Mouse (Mus musculus) erythroid progenitor cell, adult 5-6 weeks (primary cell): ENCODE results near the gene Pikfyve. TPM values are rescaled to one million over a fixed set of nuclear protein-coding genes. Genes with fewer than 3 reads are reported as not detected.

Experiments used
- ATAC-seq: replicated peaks from 2 replicates; pipeline ENCODE4 v1.8.0; 2016; ENCODE audit warnings: moderate number of reproducible peaks, mild to moderate bottlenecking, moderate TSS enrichment, inconsistent platforms; ENCODE audit not compliant: poor library complexity, low FRiP score, severe bottlenecking
- total RNA-seq, 2 experiments: library from RNA; stranded (forward) in 1 of 2; stranded (reverse) in 1 of 2; fragments of 150-400 nt in 1 of 2; fragments of 186-747, 209-891 nt in 1 of 2; gene quantifications; 2 replicates each; pipeline versions ENCODE4 v1.2.3 to v1.2.4; 2015 to 2017; ENCODE audit warnings: low replicate concordance in 2 of 2

Pikfyve gene
- total RNA-seq (2015; ENCODE audit: low replicate concordance) = 14.1 and 29.8 TPM in 2 replicates
- 9.5 and 39.4 TPM in 2 replicates for total RNA-seq (2017; ENCODE audit: low replicate concordance)

GRCm38 (mm10) chr1:65186287-65187073 lies at the start of gene Pikfyve, which contains the start of gene Idh1:
Pikfyve (plus strand) TSS chr1:65186683.
Idh1 (minus strand) TSS chr1:65186500.
- peak; percentile 99 for ATAC-seq

GRCm38 (mm10) chr1:65137560-65137959 lies 48.9 kb upstream of the Pikfyve start:
- no peak for ATAC-seq

DNA sequence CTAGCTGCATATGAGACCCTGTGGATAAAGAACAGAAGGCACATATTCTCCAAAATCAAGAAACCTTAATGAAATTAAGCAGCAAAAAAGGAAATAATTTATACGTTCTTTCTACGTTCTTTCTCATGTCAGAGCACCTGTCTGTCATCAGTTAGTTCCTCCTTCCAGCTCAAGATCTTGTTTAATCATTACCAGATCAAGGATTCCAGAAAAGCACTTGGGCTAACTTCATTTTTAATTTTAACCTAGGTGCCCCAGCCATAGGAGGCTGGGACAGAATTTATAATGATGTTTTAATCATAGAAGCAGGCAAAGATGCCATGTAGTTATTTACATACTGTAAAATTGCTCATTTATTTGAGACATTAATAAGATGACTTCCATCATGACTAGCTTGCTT lies 41.7 kb upstream of the Pikfyve start:
- no peak for ATAC-seq

GRCm38 (mm10) chr1:65146601-65147000 lies 39.9 kb upstream of the Pikfyve start:
- ATAC-seq = no peak

GRCm38 (mm10) chr1:65147326-65147725 lies 39.2 kb upstream of the Pikfyve start:
- no peak for ATAC-seq

GRCm38 (mm10) chr1:65147971-65148370 lies 38.5 kb upstream of the Pikfyve start:
- ATAC-seq = no peak

DNA sequence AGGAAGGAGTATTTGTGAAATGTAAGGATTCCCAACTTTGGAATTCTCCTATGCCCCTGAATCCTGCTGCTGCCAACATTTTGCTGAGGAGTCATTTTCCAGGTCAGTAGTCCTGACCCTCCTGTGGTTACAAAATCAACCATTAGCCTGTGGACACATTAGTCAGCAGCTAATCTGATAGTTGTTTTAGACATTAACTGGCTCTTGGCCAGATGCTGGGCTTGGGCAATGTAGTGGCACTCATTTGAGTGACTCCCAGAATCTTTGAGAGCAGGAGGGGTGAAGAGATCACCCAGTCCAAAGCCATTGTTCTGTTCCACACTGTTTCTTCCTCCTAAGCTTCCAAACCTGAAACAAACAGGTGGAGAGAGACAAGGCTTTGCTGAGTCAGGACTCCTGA lies 31.7 kb upstream of the Pikfyve start:
- ATAC-seq = no peak

DNA sequence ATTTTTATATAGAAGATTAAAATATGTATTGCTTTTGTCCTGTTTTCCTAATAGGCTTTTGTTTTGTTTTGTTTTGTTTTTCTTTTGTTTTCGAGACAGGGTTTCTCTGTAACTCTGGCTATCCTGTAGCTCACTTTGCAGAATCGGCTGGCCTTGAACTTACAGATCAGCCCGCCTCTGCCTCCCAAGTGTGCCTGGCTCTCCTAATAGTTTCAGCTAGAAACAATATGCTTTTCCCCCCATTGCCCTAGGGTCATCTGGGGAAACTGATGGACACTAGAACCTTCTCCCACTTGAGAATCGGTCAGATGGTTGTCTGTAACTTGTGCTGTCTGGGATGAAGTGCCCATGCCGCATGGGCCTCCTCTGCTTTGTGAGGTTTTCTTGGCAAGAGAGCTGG lies 30.4 kb upstream of the Pikfyve start:
- ATAC-seq = no peak

GRCm38 (mm10) chr1:65162210-65162609 lies 24.3 kb upstream of the Pikfyve start:
- ATAC-seq = no peak

DNA sequence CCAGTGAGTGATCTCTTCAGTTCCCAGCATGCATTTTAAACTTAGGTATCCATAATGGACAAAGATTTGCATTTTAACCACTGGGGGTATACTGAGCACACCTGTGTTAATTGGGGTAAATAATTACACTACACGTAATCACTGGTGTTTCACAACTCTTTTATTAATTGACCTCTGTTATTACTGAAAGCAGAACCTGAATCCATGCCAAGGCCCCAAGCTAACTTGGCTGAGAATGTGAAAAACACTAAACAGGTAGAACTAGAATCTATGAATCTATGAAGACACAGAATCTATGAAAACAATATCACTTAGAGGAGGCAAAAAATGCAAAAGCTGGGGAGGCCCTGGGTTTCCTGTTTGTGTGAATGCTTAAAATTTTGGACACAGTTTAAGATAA lies 19.0 kb upstream of the Pikfyve start:
- no peak for ATAC-seq

GRCm38 (mm10) chr1:65169536-65169935 lies 16.9 kb upstream of the Pikfyve start:
- ATAC-seq = no peak

DNA sequence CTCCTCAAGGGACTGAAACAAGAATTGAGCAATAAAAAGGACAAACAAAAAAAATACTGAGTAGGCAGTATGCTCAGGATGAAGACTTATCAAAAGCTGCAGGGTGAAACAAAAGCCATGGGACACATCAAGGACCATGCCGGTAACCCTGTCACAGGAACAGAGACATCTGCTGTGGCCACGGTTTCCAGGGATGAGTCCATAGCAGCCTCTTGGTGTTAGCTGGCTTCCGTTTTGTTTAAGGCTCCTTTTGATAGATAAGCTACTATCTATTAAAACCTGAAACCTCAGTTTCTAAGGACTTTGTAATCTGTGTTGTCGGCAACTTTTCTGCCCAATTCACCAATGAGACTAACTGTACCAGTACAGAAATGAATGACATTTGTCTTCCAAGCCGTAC lies 16.5 kb upstream of the Pikfyve start:
- no peak for ATAC-seq

DNA sequence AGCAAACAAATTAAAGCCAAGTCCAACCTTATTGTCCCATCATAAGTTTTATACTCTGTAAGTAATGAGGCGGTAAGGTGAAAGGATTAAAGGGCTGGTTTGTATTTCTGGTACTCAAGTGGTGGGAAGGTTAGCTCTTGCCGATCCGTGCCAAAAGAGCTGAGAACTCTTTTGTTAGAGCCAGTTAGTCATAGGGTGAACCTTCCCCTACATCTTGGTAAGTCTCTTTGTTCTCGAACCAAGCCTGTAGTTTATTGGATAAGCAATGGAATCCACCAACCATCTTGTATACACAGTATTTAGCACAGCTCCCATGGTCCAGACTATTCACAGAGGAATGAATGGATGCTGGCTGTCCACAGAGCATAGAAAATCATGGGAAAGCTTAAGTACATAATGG lies 14.9 kb upstream of the Pikfyve start:
- ATAC-seq = no peak

GRCm38 (mm10) chr1:65173716-65174115 lies 12.8 kb upstream of the Pikfyve start:
- ATAC-seq = no peak

- no peak for ATAC-seq
Observed at GRCm38 (mm10) chr1:65176171-65176570, 10.3 kb upstream of the Pikfyve start.

DNA sequence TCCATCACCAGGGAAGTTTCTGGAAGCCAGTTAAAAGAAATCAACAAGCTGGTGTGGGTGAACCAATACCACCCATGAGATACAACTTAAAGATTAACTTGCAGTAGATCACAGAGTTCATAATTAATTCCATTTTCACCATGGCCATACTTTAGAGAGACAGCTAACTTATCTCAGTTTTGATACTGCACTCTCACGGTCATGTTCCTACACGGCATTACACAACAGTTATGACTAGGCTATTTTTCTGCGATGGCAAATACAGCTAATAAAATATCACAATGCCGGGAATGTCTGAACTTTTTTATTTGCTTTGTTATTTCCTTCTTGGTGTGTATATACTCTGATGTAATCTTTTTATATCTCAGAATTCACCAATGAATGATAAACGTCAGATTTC lies 9.6 kb upstream of the Pikfyve start:
- ATAC-seq = no peak

GRCm38 (mm10) chr1:65177452-65177851 lies 9.0 kb upstream of the Pikfyve start:
- ATAC-seq = no peak

DNA sequence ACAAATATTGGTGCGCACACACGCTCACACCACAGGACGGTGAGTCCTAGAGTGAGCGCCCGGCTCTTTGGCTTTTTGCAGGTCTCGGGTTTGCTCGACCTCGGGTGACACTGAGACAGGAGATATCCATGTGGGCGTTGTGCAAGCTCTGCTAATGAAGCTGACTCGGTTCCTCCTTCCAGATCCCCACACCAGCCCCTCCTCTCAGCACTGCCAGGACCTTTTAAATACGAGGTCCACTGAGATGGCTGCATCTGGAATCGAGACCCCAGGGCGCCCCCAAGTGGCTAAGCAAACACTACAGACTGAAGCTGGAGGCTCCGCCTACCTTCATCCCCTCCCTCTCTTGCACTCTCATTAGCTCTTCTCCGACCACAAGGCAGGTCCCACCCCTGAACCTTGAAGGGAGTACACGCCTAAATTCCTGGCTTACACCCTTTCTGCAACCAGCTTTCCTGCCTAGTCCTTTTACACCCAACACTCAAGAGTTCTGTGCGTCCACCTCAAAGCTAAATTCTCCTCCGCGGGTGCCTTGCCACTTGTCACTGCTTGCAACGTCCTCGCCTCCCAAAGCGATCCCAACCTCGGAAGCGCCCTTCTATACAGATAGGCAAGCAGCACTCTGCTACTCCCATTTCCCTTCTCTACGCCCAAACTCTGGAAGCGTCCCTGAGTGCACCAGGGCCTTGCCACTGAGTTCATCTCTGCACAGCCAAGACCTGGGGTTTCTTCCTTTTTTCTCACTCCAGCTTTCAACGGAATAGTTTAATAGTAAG lies 8.2 kb upstream of the Pikfyve start:
- peak; percentile 72 for ATAC-seq

GRCm38 (mm10) chr1:65178902-65179432 lies 7.5 kb upstream of the Pikfyve start:
- ATAC-seq = peak; percentile 82

- peak; percentile 59 for ATAC-seq
Observed at GRCm38 (mm10) chr1:65179634-65180249, 6.7 kb upstream of the Pikfyve start.
